Mouse (Mus musculus) CH12.LX (cell line): Measurements from ENCODE around the gene Plcl2.

Experiments used
- CTCF ChIP-seq, 2 experiments: IDR thresholded peaks in 1 of 2; conservative IDR thresholded peaks in 1 of 2; 2 replicates each; pipeline ENCODE4 v1.5.1; 2011 to 2012; ENCODE audit warnings: low read depth in 2 of 2, low read length in 2 of 2, improper control_type of control experiment in 1 of 2, inconsistent platforms in 1 of 2, mild to moderate bottlenecking in 1 of 2, moderate library complexity in 1 of 2
- MAX ChIP-seq: IDR thresholded peaks from 2 replicates; pipeline ENCODE4 v1.6.1; 2011; ENCODE audit warnings: low read length, improper control_type of control experiment
- MXI1 ChIP-seq: IDR thresholded peaks from 2 replicates; pipeline ENCODE4 v1.6.1; 2011; ENCODE audit warnings: mild to moderate bottlenecking, low read depth, low read length, improper control_type of control experiment

- no peak for TF ChIP-seq MAX
- TF ChIP-seq CTCF (conservative IDR thresholded peaks at IDR 0.05 in 1 of 2, IDR thresholded peaks at IDR 0.05 in 1 of 2; ENCODE audit: low read depth in 2 of 2, low read length in 2 of 2), result peak in 1 of 2 experiments; percentile 52; a peak in 2 of 4 replicates
- TF ChIP-seq MXI1, result no peak
Measured at GRCm38 (mm10) chr17:50628716-50629115, 119.5 kb downstream of the Plcl2 start.
